Mouse (Mus musculus): ENCODE data around the gene Ksr2. TPM values are rescaled to one million over a fixed set of nuclear protein-coding genes. Genes with fewer than 3 reads are reported as not detected.
A peak's percentile ranks its signal among the peaks of the same experiment; 100 is the strongest.
"Not testable (repeated sequence)": the region's sequence is repeated elsewhere in the genome, so short reads cannot be mapped to it uniquely, and the experiment has no call there.

Gene Ksr2
- polyA plus RNA-seq, 1 experiment from 2014 or later: 0.17 TPM

DNA sequence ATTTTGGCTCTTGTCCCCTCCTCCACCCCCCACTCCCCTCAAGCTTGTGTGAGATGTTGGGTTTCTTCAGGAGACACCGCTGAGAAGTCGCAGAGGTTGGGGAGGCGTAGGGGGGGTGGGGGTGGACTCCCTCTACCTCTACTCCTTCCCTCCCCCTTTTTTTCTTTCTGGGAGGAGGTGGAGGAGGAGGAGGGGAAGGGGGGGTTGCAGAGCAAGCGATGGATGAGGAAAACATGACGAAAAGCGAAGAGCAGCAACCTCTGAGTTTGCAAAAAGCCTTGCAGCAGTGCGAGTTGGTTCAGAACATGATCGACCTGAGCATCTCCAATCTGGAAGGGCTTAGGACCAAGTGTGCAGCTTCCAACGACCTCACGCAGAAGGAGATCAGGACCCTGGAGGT lies 811 bp downstream of the Ksr2 start:
- ATAC-seq (ENCODE audit: insufficient number of reproducible peaks, low FRiP score, low TSS enrichment, low read depth): no peak
- H3K4me2 ChIP-seq: peak overlapping the region; percentile 97
- H3K9ac ChIP-seq: no peak overlapping the region
- 8% methylated on average over 10 of the region's 10 CpGs for WGBS
- H3K27ac ChIP-seq: no peak overlapping the region
- H3K4me3 ChIP-seq: peak overlapping the region; percentile 53
- H3K27me3 ChIP-seq: peaks cover 74% of the 10 kb centered on the region
- no peaks in the 10 kb centered on the region for H3K36me3 ChIP-seq
- H3K9me3 ChIP-seq: no peaks in the 10 kb centered on the region
- peaks cover 16% of the 10 kb centered on the region for H3K4me1 ChIP-seq

DNA sequence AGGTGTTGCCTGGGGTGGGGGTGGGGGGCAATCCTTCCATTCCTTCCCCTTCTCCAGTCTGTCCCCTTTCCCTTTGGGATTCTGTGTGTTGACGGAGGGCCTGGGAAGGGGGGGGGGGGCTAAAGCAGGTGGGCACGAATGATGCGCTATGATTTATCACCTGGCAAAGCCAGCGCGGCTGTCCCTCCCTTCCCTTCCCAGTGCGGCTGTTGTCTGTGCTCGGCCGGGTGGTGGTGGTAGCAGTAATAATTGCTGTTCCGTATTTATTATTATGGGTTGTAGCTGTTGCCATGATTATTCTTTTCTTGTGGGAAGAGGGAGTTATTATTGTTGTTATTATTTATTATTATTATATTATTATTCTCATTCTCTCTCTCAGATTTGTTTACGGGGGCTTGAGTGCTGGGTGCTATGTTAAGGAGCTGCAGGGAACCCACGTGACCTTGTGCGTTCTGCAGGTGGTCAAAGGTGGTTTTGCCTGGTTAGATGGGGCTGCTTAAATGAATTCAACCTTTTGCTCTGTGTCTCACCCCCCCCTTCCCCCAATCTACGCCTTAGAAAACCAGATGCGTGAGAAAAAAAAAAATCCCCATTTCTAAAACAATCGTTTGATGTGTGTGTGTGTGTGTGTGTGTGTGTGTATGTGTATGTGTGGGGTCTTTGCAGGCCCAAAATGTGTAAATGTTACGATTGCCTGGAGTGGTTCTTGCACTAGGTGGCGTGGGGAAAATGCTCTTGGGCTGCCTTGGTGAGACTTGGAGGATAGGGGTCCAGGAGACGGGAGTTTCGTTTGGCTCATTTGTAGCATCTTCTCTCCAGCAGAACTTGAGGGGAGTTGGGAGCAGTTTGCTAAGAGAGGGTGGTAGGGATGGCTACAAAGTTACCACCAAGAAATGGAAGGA lies 1.5 kb downstream of the Ksr2 start:
- WGBS: 31% methylated on average over 16 of the region's 19 CpGs
- Histone ChIP-seq H3K4me1 (peaks cover 16% of the 10 kb centered on the region), H3K9ac (no peak overlapping the region), H3K9me3 (no peaks in the 10 kb centered on the region), H3K27ac (no peak overlapping the region), H3K36me3 (no peaks in the 10 kb centered on the region), H3K27me3 (peaks cover 72% of the 10 kb centered on the region), H3K4me3 (no peak overlapping the region), H3K4me2 (no peak overlapping the region)
- ATAC-seq (ENCODE audit: insufficient number of reproducible peaks, low FRiP score, low TSS enrichment, low read depth): no peak

DNA sequence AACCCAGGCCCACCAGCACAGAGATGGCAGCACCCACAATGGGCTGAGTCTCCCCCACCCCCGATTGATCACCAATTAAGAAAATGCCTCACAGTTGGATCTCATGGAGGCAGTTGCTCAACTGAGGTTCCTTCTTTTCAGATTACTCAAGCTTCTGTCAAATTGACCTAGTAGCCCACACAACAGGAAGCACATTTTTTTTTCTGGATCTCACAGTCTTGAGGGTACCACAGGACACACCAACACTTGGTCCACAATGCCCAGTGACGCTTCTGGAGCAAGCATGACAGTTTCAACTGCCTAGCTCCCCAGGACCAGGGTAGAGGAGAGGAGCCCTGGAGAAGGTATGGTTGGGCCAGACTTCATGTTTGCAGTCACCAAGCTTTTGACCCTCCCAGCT lies 3.6 kb downstream of the Ksr2 start:
- no peak overlapping the region for H3K9ac ChIP-seq
- H3K4me3 ChIP-seq: no peak overlapping the region
- H3K9me3 ChIP-seq: no peaks in the 10 kb centered on the region
- no peak overlapping the region for H3K27ac ChIP-seq
- H3K4me1 ChIP-seq: peaks cover 16% of the 10 kb centered on the region
- peaks cover 53% of the 10 kb centered on the region for H3K27me3 ChIP-seq
- ATAC-seq (ENCODE audit: insufficient number of reproducible peaks, low FRiP score, low TSS enrichment, low read depth): no peak
- no peaks in the 10 kb centered on the region for H3K36me3 ChIP-seq
- no peak overlapping the region for H3K4me2 ChIP-seq
- WGBS: 75% methylated on average over 2 of the region's 2 CpGs

GRCm38 (mm10) chr5:117433501-117433900 lies 19.7 kb downstream of the Ksr2 start:
- not testable (repeated sequence) for H3K4me2 ChIP-seq; H3K36me3 ChIP-seq; H3K9ac ChIP-seq; H3K4me3 ChIP-seq; H3K27ac ChIP-seq; H3K4me1 ChIP-seq; ATAC-seq (ENCODE audit: insufficient number of reproducible peaks, low FRiP score, low TSS enrichment, low read depth); H3K27me3 ChIP-seq; H3K9me3 ChIP-seq
- WGBS: 88% methylated on average over 7 of the region's 7 CpGs

DNA sequence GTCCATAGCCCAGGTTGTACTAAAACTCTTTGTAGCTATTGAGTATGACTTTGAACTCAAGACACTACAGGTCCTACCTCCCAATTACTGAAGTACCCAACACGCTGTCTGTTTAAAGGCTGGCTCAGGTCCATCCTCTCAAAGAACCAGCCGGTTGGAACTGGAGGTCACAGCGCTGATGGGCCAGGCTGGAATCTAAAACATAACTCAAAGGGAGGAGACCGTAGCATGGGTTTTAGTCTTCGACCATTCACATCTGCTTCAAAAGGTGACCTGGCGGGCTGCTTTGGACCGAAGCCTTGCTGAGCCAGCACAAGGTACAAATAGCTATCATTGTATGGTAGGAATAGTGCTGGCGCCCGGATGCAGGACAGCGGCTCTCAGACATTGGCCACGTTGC lies 26.5 kb downstream of the Ksr2 start:
- no peaks in the 10 kb centered on the region for H3K9me3 ChIP-seq
- WGBS: 91% methylated on average over 11 of the region's 11 CpGs
- H3K9ac ChIP-seq: no peak overlapping the region
- H3K36me3 ChIP-seq: no peaks in the 10 kb centered on the region
- no peak overlapping the region for H3K4me2 ChIP-seq
- H3K4me1 ChIP-seq: peaks cover 10% of the 10 kb centered on the region
- ATAC-seq (ENCODE audit: insufficient number of reproducible peaks, low FRiP score, low TSS enrichment, low read depth): no peak
- no peak overlapping the region for H3K4me3 ChIP-seq
- no peaks in the 10 kb centered on the region for H3K27me3 ChIP-seq
- no peak overlapping the region for H3K27ac ChIP-seq

DNA sequence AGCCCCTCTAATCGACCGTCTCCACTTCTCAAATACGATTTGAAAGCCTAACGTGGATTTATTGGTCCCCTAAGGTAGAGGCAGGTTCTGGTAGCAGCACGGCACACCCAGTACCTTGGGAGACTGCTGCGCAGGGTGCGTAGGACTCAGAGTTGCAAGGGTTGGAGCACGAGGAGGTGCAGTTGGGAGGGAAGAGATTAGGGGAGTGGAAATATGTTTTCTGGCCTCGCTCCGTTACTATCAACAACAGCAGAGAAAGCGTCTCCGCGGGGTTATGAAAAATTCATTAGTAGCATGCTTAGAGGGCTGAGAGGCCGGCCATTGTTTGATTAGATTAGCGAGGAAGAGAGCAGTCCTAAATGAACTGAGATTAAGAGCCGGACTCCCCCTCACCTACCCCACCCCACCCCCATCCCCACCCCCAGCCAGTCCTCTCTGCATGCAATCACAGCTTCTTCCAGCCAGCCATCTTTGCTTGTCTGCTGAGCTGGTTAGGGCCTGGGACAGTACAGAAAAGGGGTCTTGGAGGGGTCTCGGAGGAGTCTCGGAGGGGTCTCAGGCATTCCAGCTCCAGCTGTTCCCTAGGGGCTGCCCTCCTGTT lies 27.5 kb downstream of the Ksr2 start:
- ATAC-seq (ENCODE audit: insufficient number of reproducible peaks, low FRiP score, low TSS enrichment, low read depth): 0 out of 2 replicates have a peak, but pooled peaks have one; percentile 17
- Histone ChIP-seq H3K9ac (no peak overlapping the region), H3K4me2 (no peak overlapping the region), H3K27me3 (no peaks in the 10 kb centered on the region), H3K4me3 (no peak overlapping the region), H3K9me3 (no peaks in the 10 kb centered on the region), H3K36me3 (no peaks in the 10 kb centered on the region), H3K27ac (no peak overlapping the region), H3K4me1 (peaks cover 10% of the 10 kb centered on the region)
- WGBS: 42% methylated on average over 18 of the region's 18 CpGs

DNA sequence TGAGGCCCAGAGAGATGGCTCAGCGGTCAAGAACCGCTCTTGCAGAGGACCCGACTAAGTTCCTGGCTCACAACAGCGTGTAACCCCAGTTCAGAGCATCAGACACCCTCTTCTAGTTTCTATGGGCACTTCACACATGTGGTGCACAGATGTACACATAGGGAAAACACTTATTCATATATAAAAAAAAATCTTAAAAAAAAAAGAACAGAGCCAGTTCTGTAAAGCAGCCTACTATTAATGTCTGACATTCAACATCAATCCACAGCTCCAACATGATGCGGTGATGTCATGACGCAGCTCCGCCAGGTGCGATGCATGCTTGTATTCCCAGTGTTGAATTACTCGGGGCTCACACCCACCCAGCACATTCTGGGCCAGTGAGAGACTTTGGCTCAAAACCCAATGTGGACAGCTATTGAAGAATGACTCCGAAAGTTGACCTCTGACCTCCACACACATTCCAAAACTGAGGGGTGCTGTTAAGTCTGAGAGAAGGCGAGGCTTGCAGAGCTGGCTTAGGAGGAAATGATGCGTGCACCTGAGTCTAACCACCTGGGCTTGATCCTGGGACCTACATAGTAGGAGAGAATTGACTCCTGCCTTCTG lies 28.5 kb downstream of the Ksr2 start:
- Histone ChIP-seq H3K4me3 (no peak overlapping the region), H3K27ac (no peak overlapping the region), H3K4me1 (peaks cover 10% of the 10 kb centered on the region), H3K9me3 (no peaks in the 10 kb centered on the region), H3K4me2 (no peak overlapping the region), H3K27me3 (no peaks in the 10 kb centered on the region), H3K9ac (no peak overlapping the region), H3K36me3 (no peaks in the 10 kb centered on the region)
- 52% methylated on average over 12 of the region's 12 CpGs for WGBS
- ATAC-seq (ENCODE audit: insufficient number of reproducible peaks, low FRiP score, low TSS enrichment, low read depth): no peak

DNA sequence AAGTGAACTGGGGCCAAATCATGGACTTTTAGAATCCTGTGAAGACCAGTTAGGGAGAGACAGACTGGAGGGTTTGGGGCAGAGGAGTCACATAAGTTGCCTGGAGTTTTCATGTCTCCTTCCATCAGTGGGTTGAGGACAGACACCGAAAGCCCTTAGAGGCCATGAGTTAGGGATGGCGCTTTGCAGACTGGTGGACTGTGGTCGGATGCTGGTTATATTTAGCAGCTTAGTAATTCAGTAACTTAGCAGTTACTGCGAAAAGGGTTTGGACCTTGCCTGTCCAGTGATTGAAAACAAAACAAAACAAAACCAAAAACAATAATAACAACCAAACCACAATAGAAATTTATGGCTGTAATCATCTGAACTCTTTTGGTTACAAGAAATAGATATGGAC lies 29.3 kb downstream of the Ksr2 start:
- H3K4me3 ChIP-seq: no peak overlapping the region
- H3K27me3 ChIP-seq: no peaks in the 10 kb centered on the region
- H3K4me2 ChIP-seq: no peak overlapping the region
- H3K9me3 ChIP-seq: no peaks in the 10 kb centered on the region
- peaks cover 10% of the 10 kb centered on the region for H3K4me1 ChIP-seq
- H3K27ac ChIP-seq: no peak overlapping the region
- WGBS: 89% methylated on average over 4 of the region's 4 CpGs
- no peak for ATAC-seq (ENCODE audit: insufficient number of reproducible peaks, low FRiP score, low TSS enrichment, low read depth)
- no peak overlapping the region for H3K9ac ChIP-seq
- H3K36me3 ChIP-seq: no peaks in the 10 kb centered on the region

- no peak overlapping the region for H3K4me3 ChIP-seq
- no peaks in the 10 kb centered on the region for H3K9me3 ChIP-seq
- ATAC-seq (ENCODE audit: insufficient number of reproducible peaks, low FRiP score, low TSS enrichment, low read depth): no peak
- H3K27me3 ChIP-seq: no peaks in the 10 kb centered on the region
- H3K27ac ChIP-seq: no peak overlapping the region
- H3K4me1 ChIP-seq: peaks cover 10% of the 10 kb centered on the region
- 89% methylated on average over 6 of the region's 6 CpGs for WGBS
- H3K4me2 ChIP-seq: no peak overlapping the region
- no peak overlapping the region for H3K9ac ChIP-seq
- no peaks in the 10 kb centered on the region for H3K36me3 ChIP-seq
These were observed 30.1 kb downstream of the Ksr2 start for GRCm38 (mm10) chr5:117443902-117444301.

DNA sequence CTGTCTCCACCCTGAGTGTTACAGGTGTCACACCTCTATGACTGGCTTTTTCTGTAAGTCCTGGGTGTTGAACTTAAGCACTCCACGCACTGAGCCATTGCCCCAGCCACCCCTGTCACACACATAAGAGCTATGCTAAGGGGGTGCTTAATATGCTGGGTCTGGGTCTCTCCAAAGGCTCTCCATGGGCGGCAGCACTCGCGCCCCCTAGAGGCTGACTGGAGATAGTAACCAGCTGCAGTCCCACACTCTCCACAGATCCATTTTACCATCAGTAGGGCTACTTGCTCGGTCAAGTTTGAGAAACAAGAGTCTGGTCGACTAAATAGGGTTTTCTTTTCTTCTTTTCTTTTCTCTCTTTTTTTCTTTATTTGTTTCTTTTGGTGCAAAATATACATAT lies 33.9 kb downstream of the Ksr2 start:
- H3K27me3 ChIP-seq: no peaks in the 10 kb centered on the region
- H3K27ac ChIP-seq: no peak overlapping the region
- no peak overlapping the region for H3K9ac ChIP-seq
- WGBS: 41% methylated on average over 6 of the region's 6 CpGs
- H3K9me3 ChIP-seq: no peaks in the 10 kb centered on the region
- H3K4me2 ChIP-seq: no peak overlapping the region
- no peak for ATAC-seq (ENCODE audit: insufficient number of reproducible peaks, low FRiP score, low TSS enrichment, low read depth)
- no peak overlapping the region for H3K4me3 ChIP-seq
- H3K36me3 ChIP-seq: no peaks in the 10 kb centered on the region
- no peaks in the 10 kb centered on the region for H3K4me1 ChIP-seq

GRCm38 (mm10) chr5:117452013-117452412 lies 38.2 kb downstream of the Ksr2 start:
- Histone ChIP-seq H3K4me1 (no peaks in the 10 kb centered on the region), H3K36me3 (no peaks in the 10 kb centered on the region), H3K27ac (no peak overlapping the region), H3K27me3 (no peaks in the 10 kb centered on the region), H3K4me3 (no peak overlapping the region), H3K9ac (no peak overlapping the region), H3K9me3 (no peaks in the 10 kb centered on the region), H3K4me2 (no peak overlapping the region)
- WGBS: 95% methylated on average over 2 of the region's 2 CpGs
- ATAC-seq (ENCODE audit: insufficient number of reproducible peaks, low FRiP score, low TSS enrichment, low read depth): no peak

DNA sequence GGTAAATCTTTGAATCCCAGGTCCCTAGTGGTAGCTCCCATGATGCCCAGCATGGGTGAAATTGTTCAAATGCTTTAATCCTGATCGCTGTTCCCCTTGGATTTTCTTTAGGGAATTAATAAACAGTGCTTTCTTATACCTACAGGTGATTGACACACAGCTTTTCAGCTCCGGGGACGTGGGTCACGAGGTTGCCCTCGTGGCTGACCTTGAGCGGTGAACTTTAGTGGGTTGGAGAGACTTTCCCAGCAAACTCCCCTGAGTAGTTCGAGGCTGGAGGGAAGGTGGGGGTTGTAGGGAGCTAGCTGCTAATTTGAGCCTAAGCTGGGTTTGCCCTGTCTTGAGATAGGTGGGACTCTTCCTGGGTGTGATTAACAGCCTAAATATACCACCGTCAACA lies 41.7 kb downstream of the Ksr2 start:
- Histone ChIP-seq H3K27ac (no peak overlapping the region), H3K36me3 (no peaks in the 10 kb centered on the region), H3K4me2 (no peak overlapping the region), H3K4me1 (no peaks in the 10 kb centered on the region), H3K9me3 (no peaks in the 10 kb centered on the region), H3K9ac (no peak overlapping the region), H3K27me3 (no peaks in the 10 kb centered on the region), H3K4me3 (no peak overlapping the region)
- no peak for ATAC-seq (ENCODE audit: insufficient number of reproducible peaks, low FRiP score, low TSS enrichment, low read depth)
- WGBS: 80% methylated on average over 8 of the region's 8 CpGs
